Mouse (Mus musculus) forebrain, embryonic 16.5 days (tissue): ENCODE data around the gene Zbtb46. TPM values are rescaled to one million over a fixed set of nuclear protein-coding genes. Genes with fewer than 3 reads are reported as not detected.

ENCODE experiments used
- ATAC-seq: fragments of 200-750 bp; cut with Nextera tagmentation; 2 replicates; pipeline ENCODE4 v1.8.0; 2017; ENCODE audit warnings: mild to moderate bottlenecking, moderate library complexity
- H3K27ac ChIP-seq: fragments of 300-500 bp; sonication (generic); 2 replicates; pipeline ENCODE4 v1.5.1; 2014; ENCODE audit warnings: low read length, control low read depth
- H3K27me3 ChIP-seq: fragments of 300-500 bp; sonication (generic); replicated peaks from 2 replicates; pipeline ENCODE4 v1.6.1; 2014; ENCODE audit warnings: low read length; ENCODE audit not compliant: control insufficient read depth, insufficient read depth
- H3K36me3 ChIP-seq: fragments of 300-500 bp; sonication (generic); 2 replicates; pipeline ENCODE4 v1.6.1; 2014; ENCODE audit not compliant: control insufficient read depth, insufficient read depth
- H3K4me1 ChIP-seq: fragments of 300-500 bp; sonication (generic); replicated peaks from 2 replicates; pipeline ENCODE4 v1.6.1; 2014; ENCODE audit warnings: low read length; ENCODE audit not compliant: control insufficient read depth, insufficient read depth
- H3K4me2 ChIP-seq: fragments of 300-500 bp; sonication (generic); 2 replicates; pipeline ENCODE4 v1.6.1; 2014; ENCODE audit warnings: mild to moderate bottlenecking, low read length, control low read depth
- H3K4me3 ChIP-seq: fragments of 300-500 bp; sonication (generic); replicated peaks from 2 replicates; pipeline ENCODE4 v1.5.1; 2014; ENCODE audit warnings: mild to moderate bottlenecking, low read length, control low read depth
- H3K9ac ChIP-seq: fragments of 300-500 bp; sonication (generic); replicated peaks from 2 replicates; pipeline ENCODE4 v1.6.1; 2014; ENCODE audit warnings: low read depth, low read length, control low read depth
- H3K9me3 ChIP-seq: fragments of 300-500 bp; sonication (generic); 2 replicates; pipeline ENCODE4 v1.6.1; 2016; ENCODE audit warnings: low read length; ENCODE audit not compliant: control insufficient read depth
- WGBS: fragments of 180-500 bp; shearing (Covaris S2); extraction: QIAGEN DNeasy Blood & Tissue Kit; methylation state at CpG from one replicate; pipeline ENCODE4 v1.1.7; 2014; 5-methylcytosine and 5-hydroxymethylcytosine counted together
- polyA plus RNA-seq: library from polyadenylated mRNA; unstranded; fragments of >200 nt; fragmentation: Nextera tagmentation; extraction: Ambion mirVana; gene quantifications from 2 replicates; pipeline ENCODE4 v1.2.1, GENCODE M21; 2015

Gene Zbtb46
- polyA plus RNA-seq, 1 experiment from 2014 or later = 11.9 TPM

DNA sequence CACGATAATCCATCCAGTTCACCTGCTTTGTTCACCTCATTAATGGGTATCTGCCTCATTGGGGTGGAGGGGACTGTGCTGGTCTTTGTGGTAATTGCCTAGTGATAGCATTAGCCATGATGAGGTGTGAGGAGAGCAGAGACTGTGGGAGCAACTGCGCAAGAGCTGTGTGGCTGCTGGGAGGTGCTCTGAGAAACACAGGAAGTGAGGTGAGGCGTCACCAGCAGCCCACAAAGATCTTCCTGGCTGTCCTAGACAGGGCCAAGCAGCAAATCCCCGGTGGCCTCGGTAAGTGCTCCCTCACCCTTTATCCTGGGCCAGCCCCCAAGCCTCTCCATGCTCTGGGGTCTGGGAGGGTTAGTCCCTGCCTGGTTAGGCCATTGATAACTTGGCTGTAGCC lies 78.1 kb downstream of the Zbtb46 start:
- peaks cover 17% of the 10 kb centered on the region for H3K36me3 ChIP-seq
- H3K9me3 ChIP-seq = no peaks in the 10 kb centered on the region
- H3K27ac ChIP-seq = no peak overlapping the region
- H3K27me3 ChIP-seq = no peaks in the 10 kb centered on the region
- WGBS = 95% methylated on average over 5 of the region's 5 CpGs
- H3K4me3 ChIP-seq = no peak overlapping the region
- ATAC-seq = no peak
- H3K4me2 ChIP-seq = no peak overlapping the region
- H3K4me1 ChIP-seq = no peaks in the 10 kb centered on the region
- H3K9ac ChIP-seq = no peak overlapping the region

DNA sequence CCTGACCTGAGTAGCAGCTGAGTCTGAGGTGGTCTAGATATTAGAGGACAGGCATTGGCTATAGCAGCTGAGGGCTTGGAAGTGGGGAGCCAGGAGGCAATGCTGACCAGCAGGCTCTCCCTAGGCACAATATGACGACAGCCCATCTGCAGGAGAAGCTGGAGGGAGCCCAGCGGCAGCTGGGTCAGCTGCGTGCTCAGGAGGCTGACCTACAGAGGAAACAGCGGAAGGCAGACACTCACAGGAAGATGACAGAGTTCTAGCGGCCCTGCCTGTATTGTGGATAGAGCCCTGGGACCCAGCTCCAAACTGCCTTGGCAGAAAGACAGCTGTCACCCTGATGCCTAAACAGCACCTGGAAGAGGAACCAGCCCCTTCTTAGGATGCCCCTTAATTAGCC lies 79.0 kb downstream of the Zbtb46 start:
- Histone ChIP-seq H3K9ac (no peak overlapping the region), H3K36me3 (peaks cover 17% of the 10 kb centered on the region), H3K4me3 (no peak overlapping the region), H3K4me1 (no peaks in the 10 kb centered on the region), H3K4me2 (no peak overlapping the region), H3K9me3 (no peaks in the 10 kb centered on the region), H3K27ac (no peak overlapping the region), H3K27me3 (no peaks in the 10 kb centered on the region)
- no peak for ATAC-seq
- WGBS = 83% methylated on average over 5 of the region's 5 CpGs

DNA sequence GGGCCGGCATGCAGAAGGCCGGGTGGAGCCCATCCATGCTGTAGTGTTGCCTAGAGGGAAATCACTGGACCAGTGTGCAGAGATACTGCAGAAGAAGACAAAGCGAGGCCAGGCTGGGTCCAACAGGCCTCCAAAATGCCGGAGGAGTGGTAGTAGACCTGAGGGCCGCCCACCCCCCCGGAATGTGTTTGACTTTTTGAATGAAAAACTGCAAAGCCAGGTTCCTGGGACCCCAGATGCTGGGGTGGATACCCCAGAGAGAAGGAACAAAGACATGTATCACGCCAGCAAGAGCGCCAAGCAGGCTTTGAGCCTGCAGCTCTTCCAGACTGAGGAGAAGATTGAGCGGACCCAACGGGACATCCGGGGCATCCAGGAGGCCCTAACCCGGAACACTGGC lies 79.4 kb downstream of the Zbtb46 start, which contains the start of gene Lime1:
Lime1 (plus strand) TSS at position 301 of the 400 bp plus-strand sequence.
- ATAC-seq = no peak
- Histone ChIP-seq H3K4me1 (no peaks in the 10 kb centered on the region), H3K4me3 (no peak within 1 kb of the TSS), H3K9ac (no peak within 1 kb of the TSS), H3K27me3 (no peaks in the 10 kb centered on the region), H3K27ac (no peak within 1 kb of the TSS), H3K9me3 (no peaks in the 10 kb centered on the region), H3K4me2 (no peak within 1 kb of the TSS), H3K36me3 (peaks cover 17% of the 10 kb centered on the region)
- 93% methylated on average over 12 of the region's 12 CpGs for WGBS

DNA sequence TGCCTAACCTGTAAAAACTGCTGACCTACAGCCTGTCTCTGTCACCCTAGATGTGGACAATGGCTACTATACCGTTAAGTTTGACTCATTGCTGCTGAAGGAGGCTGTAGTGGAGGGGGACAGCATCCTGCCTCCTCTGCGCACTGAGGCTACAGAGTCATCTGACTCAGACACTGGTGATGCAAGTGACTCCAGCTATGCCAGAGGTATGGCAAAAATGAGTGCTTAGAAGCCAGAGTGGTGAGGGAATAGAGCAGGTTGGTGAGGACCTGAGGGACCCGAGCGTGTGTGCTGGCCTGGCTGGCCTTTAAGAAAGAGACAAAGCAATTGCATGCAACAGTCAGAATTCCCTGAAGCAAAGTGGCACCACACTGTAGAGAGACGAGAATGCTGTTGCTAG lies 80.5 kb downstream of the Zbtb46 start:
- 91% methylated on average over 5 of the region's 5 CpGs for WGBS
- H3K36me3 ChIP-seq = peaks cover 17% of the 10 kb centered on the region
- H3K9me3 ChIP-seq = no peaks in the 10 kb centered on the region
- H3K27ac ChIP-seq = no peak overlapping the region
- H3K4me1 ChIP-seq = no peaks in the 10 kb centered on the region
- ATAC-seq = no peak
- H3K4me2 ChIP-seq = no peak overlapping the region
- no peak overlapping the region for H3K4me3 ChIP-seq
- no peaks in the 10 kb centered on the region for H3K27me3 ChIP-seq
- no peak overlapping the region for H3K9ac ChIP-seq

DNA sequence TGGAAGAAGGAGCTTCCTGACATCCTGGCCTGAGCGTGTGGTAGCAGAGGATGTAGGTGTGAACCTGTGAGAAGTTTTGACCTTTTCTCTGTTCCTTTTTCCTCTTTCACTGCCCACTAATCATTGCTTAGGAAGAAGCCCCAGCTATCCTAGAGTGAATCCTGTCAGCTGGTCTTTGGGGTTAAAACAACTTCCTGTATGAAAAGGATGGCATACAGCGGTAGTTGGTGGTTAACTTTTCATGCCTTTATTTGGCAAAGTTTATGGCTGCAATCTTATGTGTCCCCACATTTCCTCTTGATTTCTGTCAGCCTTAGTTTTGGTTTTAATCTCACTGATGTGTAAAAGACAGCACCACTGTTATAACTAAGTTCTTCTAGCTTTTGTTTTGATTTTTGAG lies 82.0 kb downstream of the Zbtb46 start:
- no peak overlapping the region for H3K9ac ChIP-seq
- WGBS = 91% methylated on average over 2 of the region's 2 CpGs
- no peaks in the 10 kb centered on the region for H3K27me3 ChIP-seq
- H3K4me2 ChIP-seq = no peak overlapping the region
- no peak overlapping the region for H3K4me3 ChIP-seq
- no peak overlapping the region for H3K27ac ChIP-seq
- H3K4me1 ChIP-seq = no peaks in the 10 kb centered on the region
- ATAC-seq = no peak
- peaks cover 13% of the 10 kb centered on the region for H3K36me3 ChIP-seq
- H3K9me3 ChIP-seq = no peaks in the 10 kb centered on the region

DNA sequence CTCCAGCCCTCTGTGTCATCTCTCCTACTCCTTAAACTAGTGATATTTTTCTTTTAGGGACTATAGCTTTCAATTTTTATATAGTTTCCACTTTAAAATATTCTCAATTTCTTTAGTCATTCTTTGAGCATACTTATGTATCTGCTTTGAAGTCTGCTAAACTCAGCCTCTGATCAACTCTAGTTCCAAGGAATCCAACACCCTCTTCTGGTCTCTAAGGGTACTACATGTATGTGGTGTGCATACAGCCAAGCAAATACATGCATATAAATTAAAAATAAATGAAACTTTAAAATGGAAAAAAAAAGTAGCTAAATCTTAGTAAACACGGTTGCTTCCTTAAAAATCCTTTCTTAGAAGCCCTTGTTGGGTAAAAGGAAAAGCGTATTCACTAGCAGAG lies 83.4 kb downstream of the Zbtb46 start:
- Histone ChIP-seq H3K4me2 (no peak overlapping the region), H3K9ac (no peak overlapping the region), H3K9me3 (no peaks in the 10 kb centered on the region), H3K27me3 (no peaks in the 10 kb centered on the region), H3K4me1 (no peaks in the 10 kb centered on the region), H3K27ac (no peak overlapping the region), H3K4me3 (no peak overlapping the region), H3K36me3 (peaks cover 10% of the 10 kb centered on the region)
- no peak for ATAC-seq
- 96% methylated on average over 2 of the region's 2 CpGs for WGBS

DNA sequence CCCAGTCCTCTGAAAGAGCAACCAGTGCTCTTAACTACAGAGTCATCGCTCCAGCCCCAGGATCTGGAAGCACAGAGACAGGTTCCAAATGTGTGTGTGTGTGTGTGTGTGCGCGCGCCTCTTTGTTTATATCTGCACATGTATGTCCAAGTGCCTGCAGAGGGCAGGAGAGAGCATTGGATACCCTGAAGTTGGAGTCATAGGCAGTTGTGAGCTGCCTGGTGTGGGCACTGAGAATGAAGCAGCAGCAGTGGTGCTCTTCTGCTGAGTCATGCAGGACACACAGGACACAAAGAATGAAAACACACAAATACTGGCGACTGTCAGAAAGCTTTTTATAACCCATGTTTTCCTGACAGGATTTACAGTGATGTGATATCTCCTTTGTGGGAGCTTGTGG lies 89.2 kb downstream of the Zbtb46 start:
- Histone ChIP-seq H3K4me3 (no peak overlapping the region), H3K36me3 (peaks cover 10% of the 10 kb centered on the region; the same call in 1 of the 2 replicates), H3K27me3 (no peaks in the 10 kb centered on the region), H3K4me1 (peaks cover 29% of the 10 kb centered on the region), H3K27ac (no peak overlapping the region), H3K9ac (no peak overlapping the region), H3K9me3 (no peaks in the 10 kb centered on the region), H3K4me2 (no peak overlapping the region)
- no peak for ATAC-seq
- WGBS = 98% methylated on average over 5 of the region's 5 CpGs

DNA sequence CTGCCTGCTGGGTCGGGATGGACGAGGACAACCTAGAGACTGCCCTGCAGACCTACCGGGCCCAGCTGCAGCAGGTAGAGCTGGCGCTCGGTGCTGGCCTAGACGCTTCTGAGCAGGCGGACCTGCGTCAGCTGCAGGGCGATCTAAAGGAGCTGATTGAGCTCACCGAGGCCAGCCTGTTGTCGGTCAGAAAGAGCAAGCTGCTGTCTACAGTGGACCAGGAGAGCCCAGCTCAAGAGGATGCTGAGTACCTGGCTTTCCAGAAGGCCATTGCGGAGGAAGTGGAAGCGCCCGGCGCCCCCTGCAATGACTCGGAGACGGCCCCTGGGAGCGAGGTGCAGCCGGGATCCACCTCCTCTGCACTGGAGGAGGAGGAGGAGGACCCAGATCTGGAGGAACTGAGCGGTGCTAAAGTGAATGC lies 93.6 kb downstream of the Zbtb46 start:
- H3K4me2 ChIP-seq = peak overlapping the region; percentile 87
- H3K36me3 ChIP-seq = peaks cover 19% of the 10 kb centered on the region
- peak overlapping the region; percentile 91 for H3K9ac ChIP-seq
- peak overlapping the region; percentile 93 for H3K4me3 ChIP-seq
- peak; percentile 49 for ATAC-seq
- 0% methylated on average over 19 of the region's 20 CpGs for WGBS
- H3K4me1 ChIP-seq = peaks cover 35% of the 10 kb centered on the region
- no peaks in the 10 kb centered on the region for H3K27me3 ChIP-seq
- H3K9me3 ChIP-seq = no peaks in the 10 kb centered on the region
- peak overlapping the region; percentile 79 for H3K27ac ChIP-seq

DNA sequence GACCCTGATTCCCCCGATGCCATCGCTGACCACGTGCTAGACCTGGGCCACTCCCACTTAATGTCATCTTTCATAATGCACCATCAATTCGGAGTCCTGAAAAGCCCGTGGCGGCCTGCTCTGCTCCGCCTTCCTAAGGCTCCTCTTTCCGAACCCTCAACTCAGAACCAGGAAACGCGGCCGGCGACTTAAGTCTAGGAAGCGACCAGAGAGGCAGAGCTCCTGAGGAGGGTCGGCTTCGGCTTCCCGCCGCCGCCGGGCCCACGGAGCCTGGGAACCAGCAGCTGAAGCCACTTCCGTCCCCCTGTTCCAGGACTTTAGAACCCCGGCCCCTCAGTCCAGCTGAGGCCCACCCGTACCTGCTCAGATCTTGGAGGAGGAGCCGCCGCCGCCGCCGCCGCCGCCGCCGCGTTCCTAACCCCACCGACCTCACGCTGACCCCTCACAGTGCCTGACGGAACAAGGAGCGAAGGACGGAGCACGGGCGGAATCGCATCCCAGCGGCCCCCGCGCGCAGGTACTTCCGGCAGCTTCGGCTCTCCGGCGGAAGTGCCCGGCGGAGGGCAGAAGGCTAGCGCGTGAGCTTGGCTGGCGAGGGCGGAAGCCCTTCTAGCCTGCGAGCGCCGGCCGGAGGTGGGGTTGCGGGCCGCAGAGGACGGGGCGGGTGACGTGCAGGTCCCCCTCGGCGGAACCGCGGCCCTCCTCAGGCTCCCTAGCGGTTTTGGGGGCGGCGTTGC lies 94.2 kb downstream of the Zbtb46 start, which contains the start of the genes Zgpat and Arfrp1:
Zgpat (plus strand) TSS at position 69 of the 737 bp plus-strand sequence.
Arfrp1 (minus strand) TSS at position 545 of the 737 bp plus-strand sequence.
- Histone ChIP-seq H3K4me1 (peaks cover 35% of the 10 kb centered on the region), H3K4me3 (peak within 1 kb of the TSS; percentile 93), H3K4me2 (peak within 1 kb of the TSS; percentile 87), H3K9ac (peak within 1 kb of the TSS; percentile 91), H3K36me3 (peaks cover 21% of the 10 kb centered on the region), H3K9me3 (no peaks in the 10 kb centered on the region), H3K27ac (peak within 1 kb of the TSS; percentile 79), H3K27me3 (no peaks in the 10 kb centered on the region)
- peak; percentile 91 for ATAC-seq
- under 1% methylated on average over 71 of the region's 71 CpGs for WGBS
